Mouse (Mus musculus): Measurements from ENCODE around the gene Sox2. TPM values are rescaled to one million over a fixed set of nuclear protein-coding genes. Genes with fewer than 3 reads are reported as not detected.

The Sox2 gene
- polyA plus RNA-seq, 1 experiment from 2014 or later: 19.2 TPM

DNA sequence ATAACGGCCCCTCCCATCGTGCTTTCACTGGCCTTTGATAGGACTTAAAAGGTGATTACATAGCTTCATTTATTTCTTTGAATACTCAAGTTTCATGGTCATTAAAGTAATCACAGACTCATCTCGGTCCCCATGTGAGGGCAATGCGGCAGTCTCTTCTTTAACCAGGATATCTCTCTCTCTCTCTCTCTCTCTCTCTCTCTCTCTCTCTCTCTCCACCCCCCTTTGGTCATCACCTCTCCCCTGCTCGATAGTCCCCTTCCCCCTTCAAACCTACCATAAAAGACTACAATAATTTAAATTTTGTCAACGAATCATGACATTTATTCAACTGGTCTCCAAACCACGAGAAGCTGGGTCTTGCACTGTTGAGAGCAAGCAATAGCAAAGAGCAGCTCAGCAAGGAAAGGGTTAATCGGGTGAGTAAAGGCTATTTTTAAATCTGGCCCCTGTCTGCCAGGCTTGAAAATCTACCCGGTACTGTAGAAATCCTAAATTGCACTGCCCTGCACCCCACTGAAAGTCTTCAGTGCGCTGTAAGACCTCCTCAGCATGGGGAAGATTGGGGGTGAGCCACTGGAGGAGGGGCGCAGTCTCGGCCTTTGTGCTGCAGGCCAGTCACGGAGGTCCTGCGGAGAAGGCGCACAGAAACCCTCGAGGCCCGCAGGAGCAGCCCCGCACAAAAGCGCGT lies 41.6 kb downstream of the Sox2 start:
- Histone ChIP-seq H3K27me3 (0 out of 2 replicates have a peak, but pooled peaks cover 2% of the 10 kb centered on the region), H3K4me3 (peak overlapping the region; percentile 35), H3K36me3 (no peaks in the 10 kb centered on the region), H3K9ac (peak overlapping the region; percentile 68), H3K4me1 (replicated peaks) (peaks cover 13% of the 10 kb centered on the region), H3K9me3 (no peaks in the 10 kb centered on the region), H3K4me2 (peak overlapping the region; percentile 62), H3K27ac (peak overlapping the region; percentile 48; the same call in 1 of the 2 replicates)
- ATAC-seq (ENCODE audit: low FRiP score): peak; percentile 80
- 4% methylated on average over 20 of the region's 20 CpGs for WGBS

DNA sequence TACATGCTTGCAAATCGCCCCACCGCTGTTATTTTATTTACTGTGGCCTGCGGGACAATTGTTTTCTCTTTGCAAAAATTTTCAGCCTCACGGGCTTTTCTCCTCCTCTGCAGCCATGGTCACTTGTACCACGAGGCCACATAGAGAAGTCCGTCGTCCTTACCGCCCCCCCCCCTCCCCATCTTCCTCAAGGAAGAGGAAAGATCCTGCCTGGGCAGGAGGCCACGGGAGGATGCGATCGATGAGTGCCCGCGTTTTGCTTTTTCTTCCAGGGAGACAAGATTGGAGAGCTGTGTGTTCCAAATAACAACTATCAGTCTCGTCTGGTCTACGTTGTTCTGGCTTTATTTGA lies 42.2 kb downstream of the Sox2 start:
- 8% methylated on average over 15 of the region's 15 CpGs for WGBS
- Histone ChIP-seq H3K9ac (peak overlapping the region; percentile 68), H3K27ac (peak overlapping the region; percentile 48; the same call in 1 of the 2 replicates), H3K4me2 (peak overlapping the region; percentile 62), H3K4me3 (peak overlapping the region; percentile 35), H3K9me3 (no peaks in the 10 kb centered on the region), H3K36me3 (no peaks in the 10 kb centered on the region), H3K27me3 (0 out of 2 replicates have a peak, but pooled peaks cover 2% of the 10 kb centered on the region), H3K4me1 (replicated peaks) (peaks cover 13% of the 10 kb centered on the region)
- ATAC-seq (ENCODE audit: low FRiP score): peak; percentile 67

MicroRNAs within 50 kb of the gene (microRNA counts, 519-probe panel; counts per million panel counts)
- 51.3 counts per million for microRNA mmu-miR-1897-3p

Small RNAs within 50 kb of the gene (microRNA-seq; reads per million reads assigned to microRNA genes)
- gene Mir1897: not detected
